ENCODE assay signal across 8 mouse cellular contexts in genomic region chr5:63906149-63907093, GRCm38 (mm10).
DNase-seq lines count a peak whose midpoint lies in the region; ATAC-seq and TF ChIP-seq lines count a peak whose summit lies in the region.

No protein-coding gene starts in this region.

- intact Hi-C loops in gastrocnemius, adult 2 months (cut with DNase I): loop anchor here (1.0 to 10.0 kb wide), 3 partner anchors 62 to 378 kb away; partner anchors contain the start of gene Rell1
- intact Hi-C loops in left cerebral cortex, postnatal 10 days (cut with DNase I): loop anchor here (5.0 kb wide), 3 partner anchors 66 to 371 kb away; no protein-coding TSS in a partner anchor

- peak; percentile 100 for TF ChIP-seq CTCF in gastrocnemius, adult 2 months (IDR thresholded peaks at IDR 0.05)

- no peak overlapping the region for H3K4me3 ChIP-seq in gastrocnemius, adult 2 months

- peak; percentile 73 for DNase-seq in T-cell, adult 2 months (ENCODE audit: low spot score)
- DNase-seq in cerebellum, postnatal 36 days: peak; percentile 84 to 90
- peak; percentile 81 for DNase-seq in gastrocnemius, adult 2 months
- DNase-seq in left cerebral cortex, postnatal 10 days (ENCODE audit: extremely low spot score in 1 of 2, low spot score in 2 of 2): peak; percentile 79
- DNase-seq in right cerebral cortex, postnatal 14 days: peak; percentile 75
- DNase-seq in urinary bladder, postnatal 25 days (ENCODE audit: low spot score): peak; percentile 77

- no peak overlapping the region for H3K27ac ChIP-seq in gastrocnemius, adult 2 months

- ATAC-seq in inflammation-experienced regulatory T-cells, adult 6 months: peak; percentile 90
- peak; percentile 95 for ATAC-seq in megakaryocyte-erythroid progenitor cell, adult 5-6 weeks (replicated peaks; ENCODE audit: low FRiP score, low TSS enrichment, poor library complexity, severe bottlenecking)
